Mouse (Mus musculus) brain, embryonic 14.5 days (tissue): ENCODE measurements around the gene Sdc3.

Experiments
- CTCF ChIP-seq: fragments of 200-500 bp; IDR thresholded peaks from 2 replicates; pipeline ENCODE4 v1.5.1; 2012; ENCODE audit warnings: inconsistent platforms, mild to moderate bottlenecking, moderate library complexity, borderline replicate concordance; ENCODE audit not compliant: insufficient read depth, insufficient read length; ENCODE audit errors: extremely low read depth
- POLR2A ChIP-seq: fragments of 200-500 bp; IDR thresholded peaks from 2 replicates; pipeline ENCODE4 v1.6.1; 2012; ENCODE audit warnings: mild to moderate bottlenecking, inconsistent platforms, borderline replicate concordance; ENCODE audit not compliant: poor library complexity, insufficient read depth, insufficient read length, severe bottlenecking; ENCODE audit errors: extremely low read depth

DNA sequence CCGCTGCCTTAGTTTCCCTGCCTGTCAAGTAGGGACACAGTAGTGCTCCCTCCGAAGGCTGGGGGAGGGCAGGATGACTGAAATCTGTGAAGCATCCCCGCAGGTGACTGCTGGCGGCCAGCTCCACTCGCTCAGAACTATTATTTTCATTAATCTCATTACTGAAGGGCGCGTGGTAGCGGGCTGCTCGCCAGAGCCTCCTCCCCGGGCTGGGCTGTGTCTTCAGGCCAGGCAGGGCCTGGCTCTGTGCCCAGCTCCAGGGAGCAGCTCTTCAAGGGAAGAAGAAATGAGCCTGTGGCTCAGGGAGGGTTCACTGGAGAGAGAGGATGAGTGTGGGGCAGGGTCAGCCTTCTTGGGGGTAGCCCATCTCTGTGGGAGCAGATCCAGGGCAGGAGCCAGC, 82.3 kb downstream of the Sdc3 start:
- TF ChIP-seq POLR2A (no peak), CTCF (no peak)
